Mouse (Mus musculus): ENCODE data around the gene Cc2d2b. TPM values are rescaled to one million over a fixed set of nuclear protein-coding genes. Genes with fewer than 3 reads are reported as not detected.

Cc2d2b gene
- not detected in 2 replicates for polyA plus RNA-seq (2021; fragmentation: Nextera tagmentation)
- long read RNA-seq, experiment 1 = 0 reads
- long read RNA-seq, experiment 2, partial matches to known transcripts = 0 of 1 reads
- long read RNA-seq, experiment 2, other reads (novel, unspliced or antisense) = 1 of 1 reads

GRCm38 (mm10) chr19:40748559-40748958 lies at the start of gene Cc2d2b:
Cc2d2b (plus strand) TSS chr19:40748753.

DNA sequence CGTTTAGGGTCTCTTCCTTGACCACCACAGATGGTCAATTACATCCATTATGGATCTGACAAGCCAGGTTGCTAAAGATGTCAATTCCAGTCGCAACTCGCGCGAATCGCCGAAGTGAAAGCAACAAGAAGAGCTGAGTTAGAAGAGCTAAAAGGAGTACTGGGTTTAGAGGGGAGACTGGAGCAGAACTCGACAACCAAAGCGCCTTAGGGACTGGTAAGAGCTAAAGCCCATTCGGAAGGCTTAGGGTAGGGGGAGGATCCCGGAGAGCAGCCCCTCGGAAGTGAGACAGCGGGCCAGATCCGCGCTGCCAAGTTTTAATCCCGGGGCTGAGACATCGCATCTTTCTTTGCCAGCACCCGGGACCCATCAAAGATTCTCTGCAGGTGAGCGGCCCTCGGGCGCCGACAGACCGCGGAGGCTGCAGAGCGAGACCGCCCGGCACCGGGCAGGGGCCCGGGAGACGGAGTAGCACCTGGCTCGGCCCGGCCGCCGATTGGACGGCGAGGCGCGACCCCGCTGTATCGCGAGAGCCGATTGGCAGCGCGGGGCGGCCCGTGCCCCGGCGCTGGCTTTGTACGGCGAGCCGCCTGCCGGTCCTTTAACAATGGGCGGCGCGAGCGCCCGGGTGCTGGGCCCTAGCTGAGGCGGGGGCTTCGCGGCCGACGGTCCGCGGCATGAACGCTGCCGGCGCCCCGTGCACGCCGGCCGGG lies 82.3 kb downstream of the Cc2d2b start, which contains the start of gene Ccnj:
Gene Ccnj (plus strand): TSS at position 577 of the 713 bp plus-strand sequence.

Other genes starting within 250 kb of the Cc2d2b start
- 52.6 and 62.7 TPM in 2 replicates for gene Sorbs1, start 235.0 kb upstream of the Cc2d2b start, polyA plus RNA-seq (2021; fragmentation: Nextera tagmentation)
- 8.4 and 9.9 TPM in 2 replicates for gene Aldh18a1, start 160.3 kb upstream of the Cc2d2b start, polyA plus RNA-seq (2021; fragmentation: Nextera tagmentation)
- gene Tctn3, start 136.5 kb upstream of the Cc2d2b start, polyA plus RNA-seq (2021; fragmentation: Nextera tagmentation) = 7.3 and 9.4 TPM in 2 replicates
- gene Entpd1, start 136.4 kb upstream of the Cc2d2b start, polyA plus RNA-seq (2021; fragmentation: Nextera tagmentation) = 14.9 and 19.8 TPM in 2 replicates
- gene Ccnj, start 82.5 kb downstream of the Cc2d2b start, polyA plus RNA-seq (2021; fragmentation: Nextera tagmentation) = 2.8 and 3.4 TPM in 2 replicates
- gene Zfp518a, start 146.0 kb downstream of the Cc2d2b start, polyA plus RNA-seq (2021; fragmentation: Nextera tagmentation) = 2.5 and 2.6 TPM in 2 replicates
- gene Blnk, start 245.8 kb downstream of the Cc2d2b start, polyA plus RNA-seq (2021; fragmentation: Nextera tagmentation) = 7.9 and 10.3 TPM in 2 replicates

Data from left cerebral cortex, adult 6 months (tissue).